Comparison of ENCODE assay signal across 21 mouse cellular contexts in the genomic region with DNA sequence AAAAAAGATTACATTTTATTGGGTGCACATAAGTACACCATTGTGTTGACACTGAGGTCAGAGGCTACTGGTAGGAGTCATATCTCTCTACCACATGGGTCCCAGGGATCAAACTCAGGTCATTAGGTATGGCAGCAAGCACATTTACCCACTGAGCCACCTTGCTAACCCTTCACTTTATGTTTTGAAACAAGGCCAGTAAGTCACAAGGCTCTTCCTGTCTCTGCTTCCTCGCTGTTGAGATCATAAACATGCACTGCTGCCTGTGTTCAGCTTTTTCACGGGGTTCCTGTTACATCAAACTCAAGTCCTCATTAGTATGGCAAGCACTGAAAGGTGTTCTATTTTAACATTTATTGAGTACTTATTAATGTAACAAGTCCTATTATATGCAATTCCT.
DNase-seq lines count a peak whose midpoint lies in the region; ATAC-seq lines count a peak whose summit lies in the region.
"Had no signal": no experiment of that assay in that cellular context is flagged by ENCODE, and none has a peak within 500 bp of the region (broad histone marks: within the 10 kb centered on the region; RNA-seq: fewer than 3 reads in every experiment).

No protein-coding gene starts in this region.

- peak; percentile 49 for ATAC-seq in activated CD4-positive, CD25-positive, alpha-beta regulatory T cell, adult 4 months
- ATAC-seq: forebrain, embryonic 15.5 days; hindbrain, embryonic 16.5 days; intestine, embryonic 16.5 days had no signal

- DNase-seq in 416B (ENCODE audit: low read depth) = peak; percentile 36
- peak; percentile 35 for DNase-seq in CD4-positive, CD25-positive, alpha-beta regulatory T cell, adult 2 months (ENCODE audit: low read depth, low spot score)
- peak; percentile 29 for DNase-seq in naive thymus-derived CD4-positive, alpha-beta T cell, adult 2 months (ENCODE audit: low read depth)
- DNase-seq in adrenal gland, postnatal 14 days = no peak
- DNase-seq in Muller cell, postnatal 12 days (ENCODE audit: inconsistent ontology term) = no peak
- no peak for DNase-seq in embryo, embryonic 10 days (ENCODE audit: low spot score)
- DNase-seq: adrenal gland, adult 2 months; adrenal gland, postnatal 25 days; cerebellum, adult 11 months; cerebellum, adult 2 months; cerebellum, adult 9-11 months; cerebellum, postnatal 25 days; embryo, embryonic 11 days; gastrocnemius, postnatal 25 days; heart, adult 2 months; heart, postnatal 36 days; kidney, adult 18-20 months had no signal

Comparison
In these comparisons a context has a peak if more than half of its experiments do, and no peak if none do; other contexts are left out.
1. DNase-seq: peak in 416B (single experiment), CD4-positive, CD25-positive, alpha-beta regulatory T cell, adult 2 months (single experiment) and naive thymus-derived CD4-positive, alpha-beta T cell, adult 2 months (single experiment); none in adrenal gland, postnatal 14 days (single experiment), Muller cell, postnatal 12 days (single experiment) and embryo, embryonic 10 days (single experiment).